Mouse (Mus musculus): Measurements from ENCODE around the gene Cdc34.

GRCm38 (mm10) chr10:79680606-79681495 is 1.1 kb upstream of the Cdc34 start:
- TF ChIP-seq ZNF384 (IDR thresholded peaks at IDR 0.05; ENCODE audit: low read depth, low read length): no peak
- no peak for TF ChIP-seq HCFC1 (IDR thresholded peaks at IDR 0.05; ENCODE audit: borderline replicate concordance, insufficient read depth, low read length)

Measured in ES-E14 (cell line).